28 mouse cellular contexts compared by ENCODE assay signal in the genomic region with DNA sequence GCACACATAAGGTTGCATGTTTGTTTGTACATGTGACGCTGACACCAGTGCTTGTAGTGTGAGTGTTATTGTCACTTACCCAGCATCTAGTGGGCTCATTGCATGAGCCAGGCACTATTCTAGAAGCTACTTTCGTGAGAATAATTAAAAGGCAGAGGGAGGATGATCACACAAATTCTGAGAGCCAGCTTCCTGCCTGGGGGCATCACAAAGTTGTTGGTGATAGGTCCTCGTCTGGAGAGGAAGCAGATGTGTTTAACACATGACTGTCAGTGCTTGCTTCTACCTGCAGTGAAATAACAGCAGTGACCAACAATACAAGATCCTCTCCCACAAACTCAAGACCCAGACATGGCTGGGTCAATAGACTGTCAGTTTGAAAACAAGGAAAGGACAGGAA.
DNase-seq lines count a peak whose midpoint lies in the region.
"Had no signal": no experiment of that assay in that cellular context is flagged by ENCODE, and none has a peak within 500 bp of the region (broad histone marks: within the 10 kb centered on the region; RNA-seq: fewer than 3 reads in every experiment).

No protein-coding gene starts in this region.

- H3K4me1 ChIP-seq in heart, embryonic 10.5 days, result no peaks in the 10 kb centered on the region
- H3K4me1 ChIP-seq: forebrain, embryonic 15.5 days; liver, embryonic 15.5 days; lung, embryonic 15.5 days; midbrain, embryonic 12.5 days had no signal

- no peak overlapping the region for H3K4me3 ChIP-seq in heart, embryonic 10.5 days
- H3K4me3 ChIP-seq: embryonic facial prominence, embryonic 13.5 days; forebrain, embryonic 10.5 days; forebrain, embryonic 15.5 days; hindbrain, embryonic 12.5 days; liver, embryonic 15.5 days; lung, embryonic 15.5 days; megakaryocyte, embryonic 14.5 days; midbrain, embryonic 12.5 days; myocyte had no signal

- peak; percentile 64 for DNase-seq in heart, adult 11 months
- DNase-seq in heart, embryonic 10.5 days (ENCODE audit: low spot score), result no peak
- DNase-seq in spleen, postnatal 4 days (ENCODE audit: low spot score in 2 of 2), result peak; percentile 12 to 54
- DNase-seq in spleen, postnatal 10 days (ENCODE audit: low spot score in 2 of 2), result no peak
- DNase-seq in naive thymus-derived CD4-positive, alpha-beta T cell, adult 2 months (ENCODE audit: low read depth), result peak; percentile 57
- DNase-seq in thymus, postnatal 36 days, result peak; percentile 41 to 55
- no peak for DNase-seq in frontal cortex, postnatal 10 days (ENCODE audit: low spot score in 2 of 2)
- no peak for DNase-seq in embryo, embryonic 11 days
- DNase-seq: adrenal gland, postnatal 10 days; cerebellum, adult 11 months; cerebellum, adult 9-11 months; heart, postnatal 36 days; kidney, adult 9 months; layer of hippocampus, postnatal 36 days; lung, postnatal 4 days; retina, postnatal 1 day; right cerebral cortex, postnatal 14 days had no signal

- no peaks in the 10 kb centered on the region for H3K27me3 ChIP-seq in heart, embryonic 10.5 days (ENCODE audit: insufficient read depth, poor library complexity, severe bottlenecking)
- H3K27me3 ChIP-seq: embryonic facial prominence, embryonic 13.5 days; forebrain, embryonic 15.5 days; hindbrain, embryonic 12.5 days; liver, embryonic 15.5 days; lung, embryonic 15.5 days had no signal

- 64% methylated on average over 3 of the region's 3 CpGs for WGBS in heart, embryonic 10.5 days

- no peaks in the 10 kb centered on the region for H3K9me3 ChIP-seq in heart, embryonic 10.5 days
- H3K9me3 ChIP-seq: embryonic facial prominence, embryonic 13.5 days; forebrain, embryonic 10.5 days; forebrain, embryonic 15.5 days; G1E; hindbrain, embryonic 12.5 days; liver, embryonic 15.5 days; lung, embryonic 15.5 days; midbrain, embryonic 12.5 days had no signal

- no peaks in the 10 kb centered on the region for H3K36me3 ChIP-seq in heart, embryonic 10.5 days
- H3K36me3 ChIP-seq: embryonic facial prominence, embryonic 13.5 days; forebrain, embryonic 10.5 days; forebrain, embryonic 15.5 days; G1E; hindbrain, embryonic 12.5 days; liver, embryonic 15.5 days; lung, embryonic 15.5 days; midbrain, embryonic 12.5 days had no signal

- H3K27ac ChIP-seq in heart, embryonic 10.5 days, result no peak overlapping the region
- H3K27ac ChIP-seq: embryonic facial prominence, embryonic 13.5 days; forebrain, embryonic 10.5 days; forebrain, embryonic 15.5 days; hindbrain, embryonic 12.5 days; hindbrain, postnatal 0 days; liver, embryonic 15.5 days; lung, embryonic 15.5 days; midbrain, embryonic 12.5 days had no signal

Comparison
In these comparisons a context has a peak if more than half of its experiments do, and no peak if none do; other contexts are left out.
1. DNase-seq: peak in heart, adult 11 months (single experiment), spleen, postnatal 4 days (2 of 2), naive thymus-derived CD4-positive, alpha-beta T cell, adult 2 months (single experiment) and thymus, postnatal 36 days (2 of 2); none in heart, embryonic 10.5 days (single experiment), spleen, postnatal 10 days (0 of 2), frontal cortex, postnatal 10 days (0 of 2) and embryo, embryonic 11 days (single experiment).